Mouse (Mus musculus) forebrain, postnatal 0 days (tissue): ENCODE data around the gene Rbms3. TPM values are rescaled to one million over a fixed set of nuclear protein-coding genes. Genes with fewer than 3 reads are reported as not detected.

Experiments used
- ATAC-seq: fragments of 200-750 bp; cut with Nextera tagmentation; 2 replicates; pipeline ENCODE4 v1.8.0; 2017; ENCODE audit warnings: mild to moderate bottlenecking, moderate library complexity
- DNase-seq: peaks from one replicate; pipeline ENCODE4 v3.0.0-alpha.2; 2015
- H3K27ac ChIP-seq: fragments of 300-500 bp; sonication (generic); 2 replicates; pipeline ENCODE4 v1.5.1; 2014; ENCODE audit warnings: low read depth, mild to moderate bottlenecking, antibody characterized with exemption, low read length, moderate library complexity, mixed read lengths
- H3K27me3 ChIP-seq: fragments of 300-500 bp; sonication (generic); 2 replicates; pipeline ENCODE4 v1.6.1; 2014; ENCODE audit warnings: mild to moderate bottlenecking, low read length, mixed read lengths; ENCODE audit not compliant: insufficient read depth
- H3K36me3 ChIP-seq: fragments of 300-500 bp; sonication (generic); 2 replicates; pipeline ENCODE4 v1.6.1; 2014; ENCODE audit warnings: mild to moderate bottlenecking, moderate library complexity; ENCODE audit not compliant: insufficient read depth
- H3K4me1 ChIP-seq: fragments of 300-500 bp; sonication (generic); 2 replicates; pipeline ENCODE4 v1.6.1; 2014; ENCODE audit warnings: antibody characterized with exemption; ENCODE audit not compliant: insufficient read depth
- H3K4me2 ChIP-seq: fragments of 300-500 bp; sonication (generic); 2 replicates; pipeline ENCODE4 v1.6.1; 2014; ENCODE audit warnings: low read depth, mild to moderate bottlenecking, moderate library complexity
- H3K4me3 ChIP-seq: fragments of 300-500 bp; sonication (generic); 2 replicates; pipeline ENCODE4 v1.5.1; 2014; ENCODE audit warnings: low read depth, low read length, mixed read lengths
- H3K9ac ChIP-seq: fragments of 300-500 bp; sonication (generic); 2 replicates; pipeline ENCODE4 v1.6.1; 2014; ENCODE audit warnings: mild to moderate bottlenecking
- H3K9me3 ChIP-seq: fragments of 300-500 bp; sonication (generic); 2 replicates; pipeline ENCODE4 v1.6.1; 2016; ENCODE audit warnings: low read length
- CTCF ChIP-seq: sonication (generic); IDR thresholded peaks from 2 replicates; pipeline ENCODE4 v1.5.1; 2016; ENCODE audit warnings: antibody characterized with exemption, control low read depth, low read depth
- WGBS: fragments of 180-500 bp; shearing (Covaris S2); extraction: QIAGEN DNeasy Blood & Tissue Kit; methylation state at CpG from one replicate; pipeline ENCODE4 v1.1.7; 2014; 5-methylcytosine and 5-hydroxymethylcytosine counted together
- polyA plus RNA-seq: library from polyadenylated mRNA; unstranded; fragments of >200 nt; fragmentation: Nextera tagmentation; extraction: Ambion mirVana; gene quantifications from 2 replicates; pipeline ENCODE4 v1.2.1, GENCODE M21; 2015
- total RNA-seq: library from RNA; depleted of rRNA; stranded (reverse); fragments of >200 nt; gene quantifications from 2 replicates; pipeline ENCODE4 v1.2.3, GENCODE M21; 2014

Rbms3 gene
- total and polyA plus RNA-seq, 2 experiments from 2014 or later, result 29.9 to 38.8 TPM

DNA sequence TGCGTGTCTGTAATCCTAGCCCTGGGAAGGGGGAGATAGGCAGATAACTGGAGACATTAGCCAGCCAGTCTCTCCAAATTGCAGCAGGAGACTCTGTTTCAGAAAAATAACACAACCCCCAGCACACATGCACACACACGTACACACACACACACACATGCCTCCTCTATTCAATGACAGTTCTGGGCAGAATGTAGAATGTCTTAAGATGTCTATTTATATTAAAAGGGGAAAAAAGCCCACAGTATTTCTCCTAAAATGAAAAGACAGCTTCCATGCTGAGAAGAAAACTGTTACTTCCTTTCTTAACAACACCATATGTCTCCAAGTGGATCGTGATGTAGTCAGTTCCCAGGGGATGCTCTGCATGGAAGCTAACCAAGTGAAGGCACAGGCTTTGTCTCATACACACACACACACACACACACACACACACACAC is 826.4 kb downstream of the Rbms3 start:
- no peak for TF ChIP-seq CTCF
- Histone ChIP-seq H3K27me3 (peaks cover 15% of the 10 kb centered on the region), H3K36me3 (no peaks in the 10 kb centered on the region), H3K4me3 (no peak overlapping the region), H3K9ac (no peak overlapping the region), H3K27ac (no peak overlapping the region), H3K9me3 (no peaks in the 10 kb centered on the region), H3K4me1 (peaks cover 12% of the 10 kb centered on the region), H3K4me2 (no peak overlapping the region)
- 43% methylated on average over 3 of the region's 3 CpGs for WGBS
- peak; percentile 62 for DNase-seq
- ATAC-seq, result peak; percentile 38

DNA sequence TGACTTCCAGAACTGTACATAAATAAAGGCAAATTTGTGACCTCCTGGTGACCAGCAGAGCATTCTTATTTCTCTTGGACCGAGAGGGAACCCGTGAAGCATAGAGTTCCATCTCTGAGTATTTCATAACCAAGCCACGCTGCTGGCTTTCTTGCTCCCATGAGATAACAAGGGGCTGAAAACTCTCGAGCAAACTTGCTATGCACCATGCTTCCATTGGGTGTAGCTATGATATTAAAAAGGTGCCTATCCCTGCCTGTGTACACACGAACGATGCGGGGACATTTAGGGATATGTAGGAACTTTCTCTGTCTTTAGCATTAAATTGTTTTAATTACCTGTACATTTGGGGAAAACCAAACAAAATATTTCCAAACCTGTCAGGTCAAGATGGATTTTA is 827.1 kb downstream of the Rbms3 start:
- H3K4me1 ChIP-seq, result peaks cover 5% of the 10 kb centered on the region
- H3K27ac ChIP-seq, result no peak overlapping the region
- DNase-seq (peak; percentile 58), ATAC-seq (peak; percentile 44; the same call in 1 of the 2 replicates)
- peaks cover 16% of the 10 kb centered on the region for H3K27me3 ChIP-seq
- TF ChIP-seq CTCF, result peak; percentile 71
- H3K9me3 ChIP-seq, result no peaks in the 10 kb centered on the region
- no peaks in the 10 kb centered on the region for H3K36me3 ChIP-seq
- 62% methylated on average over 7 of the region's 7 CpGs for whole genome bisulfite sequencing
- no peak overlapping the region for H3K9ac ChIP-seq
- no peak overlapping the region for H3K4me2 ChIP-seq
- H3K4me3 ChIP-seq, result no peak overlapping the region

DNA sequence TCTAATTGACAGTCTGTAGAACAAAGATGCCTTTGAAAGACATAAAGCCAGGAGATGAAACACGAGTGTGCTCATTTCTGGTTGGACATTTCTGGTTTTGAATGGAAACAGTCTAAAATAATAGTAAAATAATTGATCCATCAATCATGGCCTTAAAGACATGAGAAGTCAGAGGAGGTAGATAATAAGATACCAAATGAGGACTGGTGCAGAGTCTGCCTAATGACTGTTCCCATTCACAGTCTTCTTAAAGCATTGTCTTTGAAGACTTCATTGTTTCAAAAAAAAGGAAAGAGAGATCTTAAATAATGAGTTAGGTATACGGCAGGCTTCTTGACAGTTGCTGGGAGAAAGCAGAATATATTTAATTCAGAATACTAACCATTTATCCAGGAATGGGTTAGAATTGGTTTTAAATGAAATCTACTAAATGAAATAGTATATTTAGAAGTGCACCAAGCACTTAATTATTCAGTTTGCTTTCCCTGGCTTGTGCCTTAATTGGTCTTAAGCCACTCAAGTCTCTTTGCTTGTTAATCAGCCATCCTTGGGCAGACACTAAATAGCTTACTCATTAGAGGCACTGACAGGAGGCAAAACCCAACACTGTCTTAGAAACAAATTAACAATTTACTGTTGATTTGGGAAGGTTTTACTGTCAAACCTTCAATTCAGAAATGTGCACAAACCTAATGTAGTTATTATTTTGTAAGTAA is 834.3 kb downstream of the Rbms3 start:
- 19% methylated on average over 2 of the region's 2 CpGs for WGBS
- no peak for TF ChIP-seq CTCF
- H3K4me1 ChIP-seq, result no peaks in the 10 kb centered on the region
- peaks cover 14% of the 10 kb centered on the region; the same call in 1 of the 2 replicates for H3K27me3 ChIP-seq
- no peak overlapping the region for H3K9ac ChIP-seq
- ATAC-seq (peak; percentile 67; the same call in 1 of the 2 replicates), DNase-seq (no peak)
- no peak overlapping the region; the same call in 1 of the 2 replicates for H3K27ac ChIP-seq
- no peaks in the 10 kb centered on the region for H3K9me3 ChIP-seq
- H3K4me2 ChIP-seq, result no peak overlapping the region
- H3K36me3 ChIP-seq, result no peaks in the 10 kb centered on the region
- H3K4me3 ChIP-seq, result no peak overlapping the region

DNA sequence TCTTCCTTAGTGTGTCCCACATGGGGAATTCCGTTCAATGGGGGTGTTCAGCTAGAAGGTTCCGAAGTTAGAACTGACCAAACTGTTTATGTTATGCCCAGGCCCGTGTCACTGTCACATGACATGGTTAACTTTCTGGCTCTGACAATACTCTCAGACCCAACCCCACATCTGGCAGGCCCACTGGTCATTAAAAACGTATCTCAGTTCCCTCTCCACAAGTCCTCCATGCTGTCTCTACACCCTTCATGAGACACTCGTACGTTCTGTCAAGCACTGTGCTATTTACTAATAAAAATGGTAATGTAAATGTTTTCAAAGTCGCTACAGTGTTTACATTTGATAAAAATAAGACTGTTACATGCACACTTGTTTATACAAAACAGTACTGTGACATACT is 837.9 kb downstream of the Rbms3 start:
- H3K27ac ChIP-seq, result no peak overlapping the region
- ATAC-seq (no peak), DNase-seq (no peak)
- H3K27me3 ChIP-seq, result peaks cover 13% of the 10 kb centered on the region; the same call in 1 of the 2 replicates
- TF ChIP-seq CTCF, result no peak
- no peaks in the 10 kb centered on the region for H3K4me1 ChIP-seq
- WGBS, result 83% methylated on average over 7 of the region's 7 CpGs
- no peak overlapping the region for H3K4me2 ChIP-seq
- H3K36me3 ChIP-seq, result no peaks in the 10 kb centered on the region
- H3K4me3 ChIP-seq, result no peak overlapping the region
- H3K9me3 ChIP-seq, result 0 out of 2 replicates have a peak, but pooled peaks cover 4% of the 10 kb centered on the region
- no peak overlapping the region for H3K9ac ChIP-seq

DNA sequence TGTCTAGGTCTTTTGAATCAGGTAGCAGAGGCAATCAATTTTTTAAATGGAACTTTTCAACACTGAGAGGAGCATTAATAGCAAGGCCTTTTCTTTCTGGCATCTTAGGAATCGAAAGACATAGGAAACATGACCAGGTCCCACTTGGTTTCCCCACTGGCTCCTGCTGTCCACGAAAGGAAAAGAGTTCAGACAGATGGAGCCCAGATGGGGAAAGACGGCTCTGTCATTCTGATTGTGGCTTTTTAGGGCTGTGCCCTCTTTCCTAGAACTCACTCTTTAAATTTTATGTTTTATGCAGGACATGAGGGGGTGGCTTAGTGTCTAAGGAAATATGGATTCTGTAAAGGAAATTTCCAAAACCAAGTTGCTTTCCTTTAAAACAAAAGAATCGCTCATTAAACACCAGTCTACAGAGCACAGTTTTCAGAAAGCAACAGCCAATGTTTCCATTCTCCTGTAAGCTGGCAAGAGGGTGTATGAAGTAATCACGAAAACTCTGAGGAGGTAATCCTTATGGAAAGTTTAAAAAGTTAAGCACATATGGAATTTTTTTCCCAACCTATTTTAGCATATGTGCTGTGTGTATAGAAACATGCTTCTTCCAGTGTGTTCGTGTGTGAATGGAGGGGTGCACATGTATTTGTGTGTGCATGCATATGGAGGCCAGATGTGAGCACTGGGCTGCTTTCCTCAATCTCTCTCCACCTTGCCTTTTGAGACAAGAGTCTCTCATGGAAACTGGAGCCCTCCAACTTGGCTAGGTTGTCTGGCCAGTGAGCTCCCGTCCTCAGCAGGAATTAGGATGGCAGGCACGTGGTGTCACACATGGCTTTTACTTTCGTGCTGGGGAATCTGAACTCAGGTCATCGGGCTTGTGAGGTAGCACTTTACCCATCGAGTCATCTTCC is 843.3 kb downstream of the Rbms3 start:
- ATAC-seq, result no peak
- H3K36me3 ChIP-seq, result no peaks in the 10 kb centered on the region
- H3K27me3 ChIP-seq, result peaks cover 6% of the 10 kb centered on the region; the same call in 1 of the 2 replicates
- H3K4me2 ChIP-seq, result no peak overlapping the region
- H3K27ac ChIP-seq, result no peak overlapping the region
- TF ChIP-seq CTCF, result no peak
- WGBS, result 79% methylated on average over 11 of the region's 11 CpGs
- H3K9ac ChIP-seq, result no peak overlapping the region
- H3K9me3 ChIP-seq, result 0 out of 2 replicates have a peak, but pooled peaks cover 4% of the 10 kb centered on the region
- H3K4me1 ChIP-seq, result no peaks in the 10 kb centered on the region
- no peak overlapping the region for H3K4me3 ChIP-seq
- no peak for DNase-seq

DNA sequence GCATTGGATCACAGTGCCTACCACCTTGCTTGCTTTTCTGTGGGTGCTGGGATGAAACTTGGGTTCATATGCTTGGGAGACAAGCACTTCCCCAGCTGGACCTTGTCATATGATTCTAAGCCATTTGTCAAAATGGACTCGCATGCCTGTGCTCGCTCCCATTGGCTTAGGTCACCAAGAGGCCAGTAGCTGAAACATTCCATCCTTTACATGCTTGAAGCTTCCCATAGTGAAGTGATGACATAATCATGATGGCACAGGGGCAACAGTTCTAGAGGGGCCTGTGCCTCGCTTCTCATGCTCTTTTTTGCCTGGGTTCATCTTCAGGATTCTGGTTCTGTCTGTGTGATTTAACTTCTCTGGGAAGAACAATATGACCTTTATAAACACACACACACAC is 857.9 kb downstream of the Rbms3 start:
- no peak overlapping the region for H3K4me2 ChIP-seq
- H3K27ac ChIP-seq, result no peak overlapping the region
- WGBS, result 85% methylated on average over 3 of the region's 3 CpGs
- no peak for DNase-seq
- H3K9me3 ChIP-seq, result no peaks in the 10 kb centered on the region
- no peak for TF ChIP-seq CTCF
- H3K4me1 ChIP-seq, result no peaks in the 10 kb centered on the region
- no peak overlapping the region for H3K9ac ChIP-seq
- no peak overlapping the region for H3K4me3 ChIP-seq
- H3K36me3 ChIP-seq, result no peaks in the 10 kb centered on the region
- no peak for ATAC-seq
- no peaks in the 10 kb centered on the region for H3K27me3 ChIP-seq
